ENCODE assay signal across 20 mouse cellular contexts in the genomic region with DNA sequence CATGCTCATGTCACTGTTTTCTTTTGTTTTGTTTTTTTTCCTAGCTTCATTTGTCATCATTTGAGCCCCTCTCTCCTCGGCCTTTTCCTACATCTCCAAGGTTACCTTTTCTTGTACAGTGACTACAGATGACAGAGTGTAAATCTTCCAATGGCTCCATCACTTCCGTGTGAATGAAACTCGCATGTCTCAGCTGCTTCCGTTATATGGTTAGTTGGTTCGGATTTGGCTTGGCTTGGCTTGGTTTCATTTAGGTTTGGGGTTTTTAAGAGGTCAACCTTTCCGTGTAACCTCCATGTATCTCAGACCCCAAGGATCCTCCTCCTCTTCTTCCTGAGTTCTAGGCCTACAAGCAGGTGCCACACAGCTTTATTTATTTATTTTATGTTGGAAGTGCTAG.
A peak's percentile ranks its signal among the peaks of the same experiment; 100 is the strongest.
DNase-seq lines count a peak whose midpoint lies in the region; ATAC-seq lines count a peak whose summit lies in the region.
"Had no signal": no experiment of that assay in that cellular context is flagged by ENCODE, and none has a peak within 500 bp of the region (broad histone marks: within the 10 kb centered on the region; RNA-seq: fewer than 3 reads in every experiment).

No protein-coding gene starts in this region.

- H3K27ac ChIP-seq in heart, embryonic 11.5 days (ENCODE audit: low read depth, low read length): no peak overlapping the region
- H3K27ac ChIP-seq in hindbrain, embryonic 15.5 days (replicated peaks): no peak overlapping the region
- H3K27ac ChIP-seq in hindbrain, embryonic 10.5 days: no peak overlapping the region
- no peak overlapping the region for H3K27ac ChIP-seq in embryonic facial prominence, embryonic 14.5 days (replicated peaks; ENCODE audit: low read depth, low read length)
- H3K27ac ChIP-seq: gastrocnemius, adult 2 months; liver, embryonic 14.5 days; midbrain, embryonic 13.5 days; stomach, embryonic 15.5 days had no signal

- no peak overlapping the region for H3K9ac ChIP-seq in heart, embryonic 11.5 days (ENCODE audit: low read depth, low read length)
- H3K9ac ChIP-seq in hindbrain, embryonic 15.5 days: no peak overlapping the region
- H3K9ac ChIP-seq in embryonic facial prominence, embryonic 14.5 days (ENCODE audit: low read depth, low read length): no peak overlapping the region
- H3K9ac ChIP-seq: liver, embryonic 14.5 days; midbrain, embryonic 13.5 days; stomach, embryonic 15.5 days had no signal

- peaks cover 2% of the 10 kb centered on the region; the same call in 1 of the 2 replicates for H3K4me1 ChIP-seq in heart, embryonic 11.5 days (ENCODE audit: control insufficient read depth, insufficient read depth, low read length)
- peaks cover 15% of the 10 kb centered on the region for H3K4me1 ChIP-seq in hindbrain, embryonic 15.5 days (replicated peaks)
- H3K4me1 ChIP-seq in hindbrain, embryonic 10.5 days (replicated peaks): peaks cover 28% of the 10 kb centered on the region
- peaks cover 12% of the 10 kb centered on the region; the same call in 1 of the 2 replicates for H3K4me1 ChIP-seq in embryonic facial prominence, embryonic 14.5 days (ENCODE audit: control insufficient read depth, insufficient read depth, low read length)
- H3K4me1 ChIP-seq: stomach, embryonic 15.5 days had no signal

- ATAC-seq in heart, embryonic 11.5 days (replicated peaks; ENCODE audit: insufficient number of reproducible peaks, low FRiP score, low TSS enrichment): no peak
- ATAC-seq in hindbrain, embryonic 15.5 days (ENCODE audit: low FRiP score, low read depth): no peak
- no peak for ATAC-seq in embryonic facial prominence, embryonic 14.5 days (ENCODE audit: low read depth)
- ATAC-seq: midbrain, embryonic 13.5 days had no signal

- peak overlapping the region; percentile 80 for H3K4me3 ChIP-seq in heart, embryonic 11.5 days (ENCODE audit: low read depth, low read length)
- no peak overlapping the region for H3K4me3 ChIP-seq in hindbrain, embryonic 15.5 days
- H3K4me3 ChIP-seq in hindbrain, embryonic 10.5 days: no peak overlapping the region
- H3K4me3 ChIP-seq in embryonic facial prominence, embryonic 14.5 days (ENCODE audit: low read depth, low read length): peak overlapping the region; percentile 67; the same call in 1 of the 2 replicates

- no peaks in the 10 kb centered on the region for H3K36me3 ChIP-seq in heart, embryonic 11.5 days (ENCODE audit: control insufficient read depth, insufficient read depth, low read length)
- no peaks in the 10 kb centered on the region for H3K36me3 ChIP-seq in hindbrain, embryonic 15.5 days
- H3K36me3 ChIP-seq in hindbrain, embryonic 10.5 days: no peaks in the 10 kb centered on the region
- H3K36me3 ChIP-seq in embryonic facial prominence, embryonic 14.5 days (ENCODE audit: control insufficient read depth, insufficient read depth, low read length): no peaks in the 10 kb centered on the region
- H3K36me3 ChIP-seq: midbrain, embryonic 13.5 days; stomach, embryonic 15.5 days had no signal

- WGBS in heart, embryonic 11.5 days (ENCODE audit: insufficient replicate concordance): 80% methylated on average over 6 of the region's 6 CpGs
- 87% methylated on average over 6 of the region's 6 CpGs for WGBS in hindbrain, embryonic 15.5 days
- whole genome bisulfite sequencing in hindbrain, embryonic 10.5 days: 87% methylated on average over 6 of the region's 6 CpGs
- 91% methylated on average over 6 of the region's 6 CpGs for WGBS in embryonic facial prominence, embryonic 14.5 days

- no peak for DNase-seq in heart, adult 18-20 months
- no peak for DNase-seq in hindbrain, embryonic 10.5 days (ENCODE audit: low spot score)
- peak; percentile 51 for DNase-seq in CD4-positive helper T cell, adult 2 months (ENCODE audit: low read depth, low spot score)
- no peak for DNase-seq in embryonic facial prominence, embryonic 14.5 days (ENCODE audit: low spot score)
- DNase-seq in cerebellum, adult 9-10 months: no peak
- DNase-seq: adrenal gland, postnatal 25 days; cerebellum, adult 8-10 months; embryo, embryonic 11 days; gastrocnemius, adult 2 months; kidney, adult 8-10 months; layer of hippocampus, postnatal 36 days; lung, postnatal 14 days; spleen, adult 18-20 months; thymus, postnatal 25 days had no signal

- no peaks in the 10 kb centered on the region for H3K27me3 ChIP-seq in heart, embryonic 11.5 days (ENCODE audit: control insufficient read depth, insufficient read depth, low read length)
- H3K27me3 ChIP-seq in hindbrain, embryonic 15.5 days: 0 out of 2 replicates have a peak, but pooled peaks cover 4% of the 10 kb centered on the region
- peaks cover 42% of the 10 kb centered on the region for H3K27me3 ChIP-seq in hindbrain, embryonic 10.5 days (ENCODE audit: insufficient read depth, poor library complexity, severe bottlenecking)
- no peaks in the 10 kb centered on the region; the same call in 1 of the 2 replicates for H3K27me3 ChIP-seq in embryonic facial prominence, embryonic 14.5 days (replicated peaks; ENCODE audit: control insufficient read depth, insufficient read depth, low read length)
- H3K27me3 ChIP-seq: CH12.LX; stomach, embryonic 15.5 days had no signal

- no peaks in the 10 kb centered on the region for H3K9me3 ChIP-seq in heart, embryonic 11.5 days (replicated peaks; ENCODE audit: control insufficient read depth, low read length)
- no peaks in the 10 kb centered on the region for H3K9me3 ChIP-seq in hindbrain, embryonic 15.5 days
- no peaks in the 10 kb centered on the region for H3K9me3 ChIP-seq in hindbrain, embryonic 10.5 days
- H3K9me3 ChIP-seq in embryonic facial prominence, embryonic 14.5 days (ENCODE audit: control insufficient read depth, low read length): no peaks in the 10 kb centered on the region
- H3K9me3 ChIP-seq: midbrain, embryonic 13.5 days; stomach, embryonic 15.5 days had no signal

- peak overlapping the region; percentile 94 for H3K4me2 ChIP-seq in heart, embryonic 11.5 days
- H3K4me2 ChIP-seq in hindbrain, embryonic 15.5 days: 0 out of 2 replicates have a peak overlapping the region, but pooled peaks have one; percentile 5
- peak overlapping the region; percentile 98; the same call in 1 of the 2 replicates for H3K4me2 ChIP-seq in embryonic facial prominence, embryonic 14.5 days (ENCODE audit: low read depth, low read length)

Comparison
In these comparisons a context has a peak if more than half of its experiments do, and no peak if none do; other contexts are left out.
1. H3K4me2 ChIP-seq: peak in every context shown above with its lines; median percentile 98 in embryonic facial prominence, embryonic 14.5 days; 94 in heart, embryonic 11.5 days; 5 in hindbrain, embryonic 15.5 days.
2. H3K4me3 ChIP-seq: peak in heart, embryonic 11.5 days (single experiment) and embryonic facial prominence, embryonic 14.5 days (single experiment); none in hindbrain, embryonic 15.5 days (single experiment) and hindbrain, embryonic 10.5 days (single experiment).